Mouse (Mus musculus) limb, embryonic 12.5 days (tissue): ENCODE measurements around the gene Lrp4. TPM values are rescaled to one million over a fixed set of nuclear protein-coding genes. Genes with fewer than 3 reads are reported as not detected.
"Not testable (repeated sequence)": the region's sequence is repeated elsewhere in the genome, so short reads cannot be mapped to it uniquely, and the experiment has no call there.

Experiments
- ATAC-seq: fragments of 200-750 bp; cut with Nextera tagmentation; 2 replicates; pipeline ENCODE4 v1.8.0; 2017; ENCODE audit warnings: low read depth, moderate TSS enrichment; ENCODE audit not compliant: insufficient number of reproducible peaks, insufficient read depth, low FRiP score, low TSS enrichment
- H3K27ac ChIP-seq: fragments of 300-500 bp; sonication (generic); 2 replicates; pipeline ENCODE4 v1.5.1; 2016; ENCODE audit warnings: mild to moderate bottlenecking, moderate library complexity
- H3K27me3 ChIP-seq: fragments of 300-500 bp; sonication (generic); 2 replicates; pipeline ENCODE4 v1.6.1; 2016; ENCODE audit warnings: mild to moderate bottlenecking, moderate library complexity
- H3K36me3 ChIP-seq: fragments of 300-500 bp; sonication (generic); 2 replicates; pipeline ENCODE4 v1.6.1; 2016; ENCODE audit warnings: mild to moderate bottlenecking, moderate library complexity
- H3K4me1 ChIP-seq: fragments of 300-500 bp; sonication (generic); replicated peaks from 2 replicates; pipeline ENCODE4 v1.6.1; 2016
- H3K4me2 ChIP-seq: fragments of 300-500 bp; sonication (generic); 2 replicates; pipeline ENCODE4 v1.6.1; 2016; ENCODE audit warnings: mild to moderate bottlenecking, moderate library complexity
- H3K4me3 ChIP-seq: fragments of 300-500 bp; sonication (generic); replicated peaks from 2 replicates; pipeline ENCODE4 v1.5.1; 2016; ENCODE audit warnings: mild to moderate bottlenecking
- H3K9ac ChIP-seq: fragments of 300-500 bp; sonication (generic); replicated peaks from 2 replicates; pipeline ENCODE4 v1.6.1; 2016; ENCODE audit warnings: mild to moderate bottlenecking, moderate library complexity
- H3K9me3 ChIP-seq: fragments of 300-500 bp; sonication (generic); 2 replicates; pipeline ENCODE4 v1.6.1; 2016; ENCODE audit warnings: mild to moderate bottlenecking, moderate library complexity
- WGBS: fragments of 180-500 bp; shearing (Covaris S2); methylation state at CpG from one replicate; pipeline ENCODE4 v1.1.7; 2016; 5-methylcytosine and 5-hydroxymethylcytosine counted together
- polyA plus RNA-seq: library from polyadenylated mRNA; unstranded; fragments of >200 nt; fragmentation: Nextera tagmentation; extraction: Ambion mirVana; gene quantifications from 2 replicates; pipeline ENCODE4 v1.2.1, GENCODE M21; 2016

The Lrp4 gene
- polyA plus RNA-seq, 1 experiment from 2014 or later: 7.2 TPM

DNA sequence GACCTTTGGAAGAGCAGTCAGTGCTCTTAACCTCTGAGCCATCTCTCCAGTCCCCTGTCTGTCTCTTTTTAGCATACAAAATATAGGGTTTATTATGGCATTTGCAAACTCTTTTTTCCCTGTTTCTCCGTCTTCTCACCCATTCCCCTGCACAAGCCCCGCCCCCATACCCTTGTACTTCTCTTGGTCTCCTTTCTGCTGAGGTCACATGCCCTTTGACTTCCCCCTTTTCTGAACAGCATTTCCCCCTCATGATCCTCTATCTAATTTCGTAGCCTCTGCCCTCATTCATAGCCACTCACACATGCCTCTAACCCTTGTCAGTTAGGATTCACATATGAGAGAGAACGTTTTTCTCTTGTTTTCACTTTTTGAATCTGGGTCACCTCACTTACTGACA, 27.4 kb downstream of the Lrp4 start:
- Histone ChIP-seq H3K36me3 (peaks cover 77% of the 10 kb centered on the region), H3K4me3 (no peak overlapping the region), H3K27me3 (no peaks in the 10 kb centered on the region), H3K9me3 (no peaks in the 10 kb centered on the region), H3K4me1 (no peaks in the 10 kb centered on the region), H3K9ac (no peak overlapping the region), H3K4me2 (no peak overlapping the region), H3K27ac (no peak overlapping the region)
- no peak for ATAC-seq
- 80% methylated on average over 4 of the region's 4 CpGs for WGBS

DNA sequence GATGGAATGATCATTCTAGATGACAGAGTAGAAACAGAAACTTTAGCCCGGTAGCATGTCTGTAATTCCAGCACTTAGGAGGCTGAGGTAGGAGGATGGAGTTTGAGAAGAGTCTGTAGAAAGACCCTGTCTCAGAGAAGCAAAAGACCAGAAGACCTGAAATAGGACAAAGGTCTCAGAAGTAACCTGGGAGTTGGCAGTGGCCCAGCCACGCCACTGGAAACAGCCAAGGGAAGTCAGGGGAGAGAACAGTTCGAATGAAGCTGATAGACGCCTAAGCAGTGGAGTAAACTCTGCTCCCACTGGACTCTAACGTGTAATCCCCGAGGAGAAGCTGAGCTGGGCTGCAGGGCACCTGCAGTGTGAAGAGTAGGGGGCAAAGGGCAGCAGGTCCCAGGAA, 27.9 kb downstream of the Lrp4 start:
- WGBS: 89% methylated on average over 6 of the region's 6 CpGs
- Histone ChIP-seq H3K4me3 (no peak overlapping the region), H3K36me3 (peaks cover 78% of the 10 kb centered on the region), H3K9ac (no peak overlapping the region), H3K4me2 (no peak overlapping the region), H3K27me3 (no peaks in the 10 kb centered on the region), H3K27ac (no peak overlapping the region), H3K4me1 (no peaks in the 10 kb centered on the region), H3K9me3 (no peaks in the 10 kb centered on the region)
- ATAC-seq: no peak

DNA sequence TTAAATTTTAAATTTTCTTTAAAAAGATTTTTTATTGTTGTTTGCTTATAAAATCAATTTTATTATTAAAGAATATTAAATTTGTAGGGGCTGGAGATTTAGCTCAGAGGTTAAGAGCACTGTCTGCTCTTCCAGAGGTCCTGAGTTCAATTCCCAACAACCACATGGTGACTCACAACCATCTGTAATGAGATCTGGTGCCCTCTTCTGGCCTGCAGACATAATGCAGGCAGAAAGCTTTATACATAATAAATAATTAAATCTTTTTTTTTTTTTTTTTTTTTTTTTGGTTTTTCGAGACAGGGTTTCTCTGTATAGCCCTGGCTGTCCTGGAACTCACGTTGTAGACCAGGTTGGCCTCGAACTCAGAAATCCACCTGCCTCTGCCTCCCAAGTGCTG, 30.0 kb downstream of the Lrp4 start:
- WGBS: 88% methylated on average over 2 of the region's 3 CpGs
- not testable (repeated sequence) for H3K27me3 ChIP-seq, H3K27ac ChIP-seq, H3K9me3 ChIP-seq, H3K4me1 ChIP-seq, H3K4me3 ChIP-seq, ATAC-seq, H3K4me2 ChIP-seq, H3K9ac ChIP-seq
- peaks cover 87% of the 10 kb centered on the region for H3K36me3 ChIP-seq

DNA sequence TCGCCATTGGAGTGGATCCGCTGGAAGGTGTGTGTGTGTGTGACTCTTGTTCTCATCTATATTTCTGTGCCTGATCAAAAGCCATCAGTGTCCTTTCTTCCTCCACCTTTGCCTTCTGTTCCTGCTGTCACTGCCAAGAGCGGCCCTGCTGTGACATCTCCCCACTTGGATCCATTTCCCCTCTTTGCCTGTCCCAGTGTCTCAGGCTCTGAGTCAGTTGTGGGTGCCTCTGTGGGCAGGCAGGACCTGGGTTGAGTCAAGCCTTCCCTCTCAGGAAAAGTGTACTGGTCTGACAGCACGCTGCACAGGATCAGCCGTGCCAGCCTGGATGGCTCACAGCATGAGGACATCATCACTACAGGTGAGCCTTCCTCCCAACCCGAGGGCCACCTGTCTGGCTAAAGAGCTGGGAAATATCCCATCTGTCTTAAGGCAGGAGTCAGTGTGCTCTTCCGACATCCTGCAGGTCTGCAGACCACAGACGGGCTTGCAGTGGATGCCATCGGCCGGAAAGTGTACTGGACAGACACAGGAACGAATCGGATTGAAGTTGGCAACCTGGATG, 34.8 kb downstream of the Lrp4 start:
- WGBS: 93% methylated on average over 12 of the region's 12 CpGs
- H3K9ac ChIP-seq: no peak overlapping the region
- no peak overlapping the region for H3K4me3 ChIP-seq
- no peaks in the 10 kb centered on the region for H3K4me1 ChIP-seq
- no peak for ATAC-seq
- peaks cover 94% of the 10 kb centered on the region for H3K36me3 ChIP-seq
- H3K27me3 ChIP-seq: no peaks in the 10 kb centered on the region
- H3K4me2 ChIP-seq: no peak overlapping the region
- H3K9me3 ChIP-seq: no peaks in the 10 kb centered on the region
- H3K27ac ChIP-seq: no peak overlapping the region

DNA sequence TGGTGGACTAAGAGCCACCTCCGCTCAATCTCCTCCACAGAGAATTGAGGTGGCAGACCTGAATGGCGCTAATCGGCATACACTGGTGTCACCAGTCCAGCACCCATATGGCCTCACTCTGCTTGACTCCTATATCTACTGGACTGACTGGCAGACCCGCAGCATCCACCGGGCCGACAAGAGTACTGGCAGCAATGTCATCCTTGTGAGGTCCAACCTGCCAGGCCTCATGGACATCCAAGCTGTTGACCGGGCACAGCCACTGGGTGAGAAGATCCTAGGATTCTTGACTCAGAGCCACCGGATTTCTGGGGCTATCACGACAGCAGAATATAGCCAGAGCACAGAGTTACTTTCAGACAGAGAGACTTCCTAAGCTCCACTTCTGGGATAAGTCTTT, 36.7 kb downstream of the Lrp4 start:
- no peak overlapping the region for H3K9ac ChIP-seq
- no peak overlapping the region for H3K4me3 ChIP-seq
- no peak for ATAC-seq
- H3K27ac ChIP-seq: no peak overlapping the region
- peaks cover 96% of the 10 kb centered on the region for H3K36me3 ChIP-seq
- 95% methylated on average over 9 of the region's 9 CpGs for WGBS
- no peaks in the 10 kb centered on the region for H3K9me3 ChIP-seq
- no peak overlapping the region for H3K4me2 ChIP-seq
- H3K4me1 ChIP-seq: no peaks in the 10 kb centered on the region
- H3K27me3 ChIP-seq: no peaks in the 10 kb centered on the region

DNA sequence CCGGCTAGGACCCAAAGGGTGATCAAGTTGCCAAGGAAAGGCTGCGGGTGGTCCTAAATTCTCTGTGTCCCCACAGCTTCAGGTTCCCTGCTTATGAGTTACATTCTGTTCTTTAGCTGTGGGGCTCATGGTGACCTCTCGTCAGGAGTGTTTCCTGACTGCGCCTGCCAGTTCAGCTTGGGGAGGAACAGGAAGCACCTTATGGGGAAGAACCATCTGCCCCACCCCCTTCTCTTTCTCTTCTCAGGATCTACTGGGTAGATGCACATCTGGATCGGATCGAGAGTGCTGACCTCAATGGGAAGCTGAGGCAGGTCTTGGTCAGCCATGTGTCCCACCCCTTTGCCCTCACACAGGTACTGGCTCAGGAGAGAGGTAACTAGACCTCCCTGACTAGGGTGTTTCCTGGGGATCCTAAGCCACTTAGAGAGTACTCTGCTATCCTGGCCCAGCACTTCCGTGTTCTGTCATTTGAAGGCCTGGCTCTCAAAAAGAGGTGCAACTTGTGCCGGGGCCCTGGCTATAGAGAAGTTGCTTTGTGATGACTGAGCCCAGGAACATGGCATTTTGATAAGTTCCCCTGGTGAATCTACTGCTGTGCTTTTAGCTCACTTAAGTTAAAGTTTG, 40.9 kb downstream of the Lrp4 start:
- H3K9me3 ChIP-seq: no peaks in the 10 kb centered on the region

DNA sequence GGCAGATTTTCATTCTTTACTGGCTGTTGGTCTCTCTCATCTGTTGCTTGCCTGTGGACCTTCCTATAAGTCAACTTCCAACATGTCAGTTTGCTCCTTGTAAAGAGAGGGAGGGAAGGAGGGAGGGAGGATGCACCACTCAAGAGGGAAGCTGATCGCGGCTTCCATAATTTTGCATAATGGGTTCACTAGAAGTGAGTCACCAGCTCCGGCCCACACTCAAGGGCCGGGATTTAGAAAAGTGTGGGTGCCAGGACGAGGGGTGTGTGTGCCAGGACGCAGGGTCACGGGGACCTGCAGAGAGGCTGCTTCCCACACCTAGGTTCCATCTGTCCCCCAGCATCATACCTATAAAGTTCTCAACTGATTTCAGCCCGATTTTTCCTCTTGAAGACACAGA, 50.8 kb downstream of the Lrp4 start:
- H3K27me3 ChIP-seq: no peaks in the 10 kb centered on the region
- H3K9ac ChIP-seq: no peak overlapping the region
- H3K4me3 ChIP-seq: no peak overlapping the region
- H3K4me1 ChIP-seq: no peaks in the 10 kb centered on the region
- H3K27ac ChIP-seq: no peak overlapping the region
- no peak overlapping the region for H3K4me2 ChIP-seq
- H3K36me3 ChIP-seq: peaks cover 78% of the 10 kb centered on the region
- WGBS: 91% methylated on average over 8 of the region's 8 CpGs
- no peak for ATAC-seq
- H3K9me3 ChIP-seq: no peaks in the 10 kb centered on the region

More for the DNA sequence above, 40.9 kb downstream of the Lrp4 start:
- peaks cover 92% of the 10 kb centered on the region for H3K36me3 ChIP-seq
- no peaks in the 10 kb centered on the region for H3K4me1 ChIP-seq
- no peak overlapping the region for H3K4me3 ChIP-seq
- WGBS: 92% methylated on average over 8 of the region's 8 CpGs
- no peak overlapping the region for H3K9ac ChIP-seq
- no peaks in the 10 kb centered on the region for H3K27me3 ChIP-seq
- no peak for ATAC-seq
- H3K27ac ChIP-seq: no peak overlapping the region
- H3K4me2 ChIP-seq: no peak overlapping the region

DNA sequence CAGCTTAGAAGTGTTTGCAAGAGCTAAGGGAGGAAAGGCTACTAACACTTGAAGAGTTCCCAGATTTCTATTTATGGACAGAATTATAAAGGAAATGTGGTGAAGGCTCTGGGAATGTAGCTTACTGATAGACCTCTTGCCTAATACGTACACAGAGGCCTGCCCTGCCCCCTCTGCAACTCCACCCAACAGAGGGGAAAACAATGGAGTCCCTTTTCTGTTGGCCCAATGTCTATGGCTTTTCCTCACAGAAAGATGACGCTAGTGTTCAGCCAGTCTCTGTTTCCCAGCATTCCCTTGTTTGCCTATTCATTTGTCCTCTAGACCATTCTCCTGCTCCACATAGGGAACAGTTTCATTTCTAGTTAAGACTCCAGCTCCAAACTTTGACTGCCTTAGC, 59.9 kb downstream of the Lrp4 start:
- H3K9ac ChIP-seq: no peak overlapping the region
- no peak overlapping the region for H3K4me3 ChIP-seq
- 39% methylated on average over 2 of the region's 2 CpGs for WGBS
- no peak for ATAC-seq
- H3K9me3 ChIP-seq: no peaks in the 10 kb centered on the region
- no peaks in the 10 kb centered on the region for H3K27me3 ChIP-seq
- H3K27ac ChIP-seq: no peak overlapping the region
- peaks cover 12% of the 10 kb centered on the region for H3K36me3 ChIP-seq
- no peak overlapping the region for H3K4me2 ChIP-seq
- no peaks in the 10 kb centered on the region for H3K4me1 ChIP-seq

DNA sequence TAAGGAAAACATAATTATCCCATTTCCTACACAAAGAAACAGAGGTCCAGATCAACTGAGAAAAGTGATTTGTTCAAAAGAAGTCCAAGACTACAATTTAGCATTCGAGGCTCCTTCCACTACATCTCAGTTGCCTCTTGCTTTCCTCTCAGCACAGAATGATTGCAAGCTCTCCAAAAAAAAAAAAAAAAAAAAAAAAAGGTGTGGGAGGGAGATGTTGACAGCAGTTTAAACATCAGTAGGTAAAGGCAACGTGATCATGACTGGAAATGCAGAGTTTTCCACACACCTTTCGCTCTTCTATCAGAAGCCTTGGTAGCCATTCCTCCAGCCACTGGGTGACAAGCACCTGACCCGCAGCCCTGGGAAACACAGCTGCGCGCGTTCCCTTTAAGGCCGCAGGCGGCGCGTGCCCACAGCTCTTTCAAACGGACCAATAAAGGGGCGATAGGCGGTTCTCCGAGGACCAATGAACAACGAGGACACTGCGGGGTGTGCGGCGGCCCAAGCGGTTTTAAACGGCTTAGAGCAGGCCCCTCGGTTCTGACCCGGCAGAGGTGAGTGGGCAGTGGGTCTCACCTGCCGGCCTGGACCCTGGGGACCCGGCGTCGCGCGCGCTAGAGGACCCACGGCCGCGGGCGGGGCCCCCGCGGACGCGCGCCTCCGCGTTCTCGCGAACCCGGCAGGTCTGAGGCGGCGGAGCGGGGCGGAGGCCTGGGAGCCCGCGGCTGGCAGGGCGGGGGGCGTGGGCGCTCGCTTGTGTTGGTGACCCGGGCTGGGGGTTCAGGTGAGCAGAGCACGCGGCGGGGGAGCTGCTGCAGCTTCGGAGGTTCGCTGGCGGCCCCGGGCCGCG, 69.2 kb downstream of the Lrp4 start, which contains the start of gene Ckap5:
Gene Ckap5 (plus strand): TSS at position 469 of the 853 bp plus-strand sequence.
- Histone ChIP-seq H3K4me2 (peak within 1 kb of the TSS; percentile 69), H3K9me3 (no peaks in the 10 kb centered on the region), H3K9ac (peak within 1 kb of the TSS; percentile 95), H3K4me1 (no peaks in the 10 kb centered on the region), H3K27me3 (no peaks in the 10 kb centered on the region), H3K27ac (peak within 1 kb of the TSS; percentile 90), H3K4me3 (peak within 1 kb of the TSS; percentile 95), H3K36me3 (peaks cover 17% of the 10 kb centered on the region)
- peak; percentile 98 for ATAC-seq
- WGBS: 2% methylated on average over 64 of the region's 64 CpGs

DNA sequence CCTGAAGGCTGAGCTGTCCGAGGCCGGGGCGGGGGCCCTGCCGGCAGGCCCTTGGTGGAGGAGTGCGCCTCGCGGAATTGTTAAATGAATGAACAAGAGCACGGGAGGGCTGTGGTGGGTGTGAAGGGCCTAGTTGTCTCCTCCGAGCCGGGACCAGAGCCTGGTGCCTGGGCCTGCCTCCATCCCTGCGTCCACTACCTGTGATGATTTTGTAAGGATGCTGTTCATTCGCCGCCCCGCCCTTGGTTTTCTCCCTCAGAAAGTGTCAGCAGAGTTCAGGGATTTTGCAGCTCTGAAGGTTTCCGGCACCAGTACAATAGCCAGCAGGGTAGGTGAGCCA, 69.8 kb downstream of the Lrp4 start:
- H3K27ac ChIP-seq: peak overlapping the region; percentile 90
- 0% methylated on average over 15 of the region's 15 CpGs for WGBS
- ATAC-seq: peak; percentile 70
- no peaks in the 10 kb centered on the region for H3K9me3 ChIP-seq
- no peaks in the 10 kb centered on the region for H3K4me1 ChIP-seq
- H3K36me3 ChIP-seq: peaks cover 17% of the 10 kb centered on the region
- peak overlapping the region; percentile 95 for H3K9ac ChIP-seq
- no peaks in the 10 kb centered on the region for H3K27me3 ChIP-seq
- peak overlapping the region; percentile 69 for H3K4me2 ChIP-seq
- H3K4me3 ChIP-seq: peak overlapping the region; percentile 95

DNA sequence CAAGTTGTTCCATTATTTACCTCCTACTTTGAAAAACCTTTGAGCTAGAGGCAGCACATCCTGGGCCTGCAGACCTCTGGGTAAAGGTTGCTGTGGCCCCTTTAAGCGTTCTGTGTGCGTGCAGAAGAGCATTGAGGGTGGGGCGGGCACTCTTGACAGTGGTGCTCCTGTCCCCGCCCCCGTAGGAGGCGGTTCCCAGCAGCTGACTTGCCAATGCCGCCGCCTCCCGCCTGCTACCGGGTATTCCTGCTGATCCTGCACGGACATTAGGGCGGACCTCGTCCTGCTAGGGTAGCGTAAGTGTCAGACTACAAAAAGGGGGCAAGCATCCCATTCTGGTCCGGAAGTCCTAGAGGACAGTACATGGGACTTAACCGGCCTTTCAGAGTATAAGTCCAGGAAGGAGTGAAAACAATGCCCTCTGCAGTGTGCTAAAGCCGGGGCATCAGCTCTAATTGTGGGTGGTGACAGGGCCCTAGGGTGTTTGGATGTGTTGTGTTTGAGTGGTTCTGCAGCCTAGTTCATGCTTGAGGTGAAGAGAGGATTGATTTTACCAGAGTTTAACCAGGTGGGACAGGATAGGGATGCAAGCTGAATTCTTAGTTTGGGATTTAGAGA, 80.4 kb downstream of the Lrp4 start:
- Histone ChIP-seq H3K4me3 (peak overlapping the region; percentile 35), H3K27me3 (no peaks in the 10 kb centered on the region), H3K9me3 (no peaks in the 10 kb centered on the region), H3K9ac (0 out of 2 replicates have a peak overlapping the region, but pooled peaks have one; percentile 23), H3K27ac (no peak overlapping the region), H3K4me2 (peak overlapping the region; percentile 51), H3K36me3 (0 out of 2 replicates have a peak, but pooled peaks cover 4% of the 10 kb centered on the region), H3K4me1 (peaks cover 5% of the 10 kb centered on the region; the same call in 1 of the 2 replicates)
- WGBS: 6% methylated on average over 17 of the region's 17 CpGs
- peak; percentile 83 for ATAC-seq
